Mouse (Mus musculus): ENCODE measurements around the gene Ralgps1.

Ralgps1 gene

DNA sequence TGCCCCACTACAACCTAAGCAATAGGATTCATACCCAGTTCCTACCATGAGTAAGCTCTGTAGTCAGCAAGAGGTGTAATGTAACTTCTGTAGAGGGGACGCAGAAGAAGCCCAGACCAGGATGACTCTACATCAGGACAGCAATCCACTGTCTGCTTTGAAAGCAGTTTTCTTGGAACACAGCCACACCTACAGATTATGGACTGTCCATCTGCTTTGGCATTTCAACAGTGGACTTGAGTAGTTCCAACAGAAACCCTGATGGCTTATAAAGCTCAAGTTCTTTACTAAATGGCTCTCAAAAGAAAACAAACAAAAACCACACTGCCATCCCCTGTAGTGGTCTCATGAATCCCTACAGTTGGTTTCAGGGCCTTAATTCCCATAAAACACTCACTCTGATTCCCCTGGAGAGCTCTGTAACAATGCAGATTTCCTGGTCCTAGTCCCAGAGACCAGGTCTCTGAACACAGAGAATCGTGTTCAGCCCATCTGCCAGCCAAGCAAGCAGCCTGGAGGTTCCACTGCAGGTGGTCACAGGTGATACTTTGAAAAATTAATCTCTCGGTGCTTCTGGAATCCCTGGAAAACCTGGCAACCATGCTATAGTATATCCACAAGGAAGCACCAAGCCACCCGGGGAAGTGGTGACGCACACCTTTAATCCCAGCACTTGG, 281.8 kb downstream of the Ralgps1 start:
- no peak for DNase-seq (ENCODE audit: extremely low spot score, low read depth, low spot score)

DNA sequence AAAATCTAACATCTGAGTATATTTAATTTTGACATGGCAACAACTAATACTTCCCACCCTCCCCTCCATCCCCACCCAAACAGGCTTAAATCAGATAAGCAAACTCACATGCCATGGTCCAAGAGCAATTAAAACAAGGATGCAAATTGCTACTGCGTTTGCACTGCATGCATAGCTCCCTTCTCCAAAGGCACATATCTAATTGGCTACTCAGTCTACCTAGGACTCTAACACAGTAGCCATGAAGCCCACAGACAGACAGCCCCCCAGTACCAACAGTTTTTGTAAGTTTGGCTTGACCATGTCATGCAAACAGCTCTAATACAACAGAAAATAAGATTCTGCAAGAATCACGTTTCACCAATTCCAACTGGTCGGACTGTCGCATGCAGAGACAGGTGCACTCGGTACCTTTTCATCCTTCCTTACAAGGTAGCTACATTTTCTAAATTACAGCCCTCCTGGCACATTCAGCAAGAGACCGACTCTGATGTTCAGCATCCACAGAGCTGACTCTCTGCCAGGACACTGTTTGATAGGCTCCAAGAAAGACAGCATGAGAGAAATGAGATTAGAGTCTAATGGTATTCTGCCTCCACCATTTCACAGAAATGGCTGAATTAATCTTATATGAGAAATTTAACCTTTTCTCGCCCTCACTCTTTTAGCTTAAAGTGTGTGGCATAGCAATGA, 284.5 kb downstream of the Ralgps1 start:
- no peak for DNase-seq (ENCODE audit: extremely low spot score, low read depth, low spot score)

GRCm38 (mm10) chr2:33086016-33086596, 285.2 kb downstream of the Ralgps1 start:
- no peak for DNase-seq (ENCODE audit: extremely low spot score, low read depth, low spot score)

GRCm38 (mm10) chr2:33084221-33084620, 287.1 kb downstream of the Ralgps1 start:
- no peak for DNase-seq (ENCODE audit: extremely low spot score, low read depth, low spot score)

All from hindlimb bud, embryonic 11.5 days (tissue).